Mouse (Mus musculus) heart, adult 11 months (tissue): ENCODE results near the gene Nrap.
"Not testable (repeated sequence)": the region's sequence is repeated elsewhere in the genome, so short reads cannot be mapped to it uniquely, and the experiment has no call there.

Experiments used
- DNase-seq: peaks from one replicate; pipeline ENCODE4 v3.0.0; 2022

Nrap gene

DNA sequence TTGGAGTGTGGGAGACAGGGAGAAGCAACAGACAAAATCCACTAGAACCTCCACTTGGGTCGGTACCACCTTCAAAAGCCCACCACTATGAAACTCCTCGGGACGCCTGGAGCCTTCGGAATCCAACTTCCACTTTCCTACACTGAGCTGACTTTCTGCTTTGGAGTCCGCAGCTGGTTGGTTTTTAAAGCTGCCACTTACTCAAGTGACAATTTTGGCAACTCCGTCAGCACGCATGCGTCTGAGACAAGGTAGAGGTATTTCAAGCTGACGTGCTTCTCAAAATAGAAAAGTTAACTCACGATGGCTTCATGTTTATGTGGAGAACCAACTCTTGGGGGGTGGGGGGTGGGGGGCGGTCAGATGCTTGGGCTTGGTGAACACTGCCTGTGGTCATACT, at the start of gene Nrap:
Gene Nrap, minus strand, starts transcription at position 159 of the 400 bp plus-strand sequence.
- DNase-seq = peak; percentile 95

DNA sequence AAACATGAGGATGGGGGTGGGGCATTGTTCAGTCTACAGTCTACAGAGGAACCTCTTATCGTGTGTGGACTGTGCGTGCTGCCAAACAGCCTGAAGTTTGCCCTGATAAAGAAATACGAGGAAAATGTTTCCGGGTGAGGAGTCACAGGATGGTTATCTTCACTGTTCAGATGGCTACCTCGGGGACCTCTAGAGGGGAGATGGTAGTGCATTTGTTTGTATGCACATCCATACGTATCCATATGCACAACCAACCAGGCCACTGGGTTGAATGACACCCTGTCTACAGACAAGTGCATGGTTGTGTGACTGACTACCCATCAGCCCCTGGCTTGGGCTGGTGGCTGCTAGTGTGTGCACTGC, 49.2 kb upstream of the Nrap start:
- peak; percentile 80 for DNase-seq

DNA sequence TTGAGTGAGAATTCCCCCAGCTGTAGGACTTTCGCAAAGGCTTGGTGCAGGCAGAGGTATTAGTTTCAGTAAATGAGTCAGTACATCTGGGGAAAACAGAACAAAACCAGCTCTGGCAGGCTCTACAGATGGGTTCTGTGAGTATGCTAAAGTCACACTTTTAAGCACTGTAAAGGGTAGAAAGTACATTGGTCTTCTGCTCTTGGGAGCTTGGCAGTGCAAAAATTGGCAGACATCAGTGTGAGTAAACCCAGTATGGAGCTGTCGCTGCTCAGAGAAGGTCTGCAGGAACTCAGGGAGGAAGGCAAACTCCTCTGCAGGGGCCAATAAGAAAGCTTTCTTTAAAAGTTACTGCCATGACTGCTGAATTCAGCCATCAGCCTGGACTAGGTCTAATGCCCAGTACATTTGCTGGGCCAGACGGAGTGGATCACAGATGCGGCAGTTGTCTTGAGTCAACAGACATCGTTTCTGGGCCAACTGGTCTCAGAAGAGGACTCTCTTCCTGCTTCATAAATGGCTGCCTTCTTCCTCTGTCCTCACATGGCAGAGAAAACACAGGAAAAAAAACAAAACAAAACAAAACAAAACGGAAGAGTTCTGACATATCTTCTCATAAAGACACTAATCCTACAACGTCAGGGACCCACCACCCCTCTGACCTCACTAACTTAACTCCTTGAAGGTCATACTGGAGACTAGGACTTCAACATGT, 48.7 kb upstream of the Nrap start:
- peak; percentile 96 for DNase-seq

DNA sequence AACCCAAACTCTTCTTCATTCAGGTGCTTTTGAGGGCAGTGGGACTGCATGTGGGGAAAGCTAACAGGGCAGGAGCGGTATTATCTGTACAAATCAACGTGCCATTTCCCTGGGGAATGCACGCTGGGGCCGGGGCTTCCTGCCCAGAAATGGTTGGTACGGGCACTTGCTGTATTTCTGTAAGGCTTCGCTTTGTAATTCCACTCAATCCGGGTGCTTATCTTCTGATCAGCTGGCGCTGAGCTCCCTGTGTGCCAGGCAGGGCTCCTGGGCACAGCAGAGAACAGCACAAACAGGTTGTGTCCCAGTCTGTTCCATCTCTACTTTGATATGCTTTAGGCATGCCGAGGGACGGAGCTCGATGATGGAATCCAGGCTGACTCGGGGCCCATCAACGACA, 46.5 kb upstream of the Nrap start:
- peak; percentile 76 for DNase-seq

DNA sequence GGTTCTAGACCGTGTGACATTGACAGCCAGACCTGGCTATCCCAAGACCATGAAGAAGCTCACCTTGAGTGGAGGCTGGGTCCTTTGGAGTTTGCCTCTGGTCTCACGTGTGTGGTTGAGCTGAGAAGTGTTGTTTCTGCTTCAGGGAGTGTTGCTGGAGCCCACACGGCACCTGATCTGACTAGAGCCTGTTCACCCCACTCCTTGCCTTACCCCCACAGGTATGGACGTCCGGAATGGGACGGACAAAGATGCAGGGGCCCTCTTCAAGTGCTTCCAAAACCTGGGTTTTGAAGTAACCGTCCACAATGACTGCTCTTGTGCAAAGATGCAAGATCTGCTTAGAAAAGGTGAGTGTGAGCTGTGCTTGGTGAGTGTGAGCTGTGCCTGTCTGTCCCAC, 43.7 kb upstream of the Nrap start:
- peak; percentile 83 for DNase-seq

DNA sequence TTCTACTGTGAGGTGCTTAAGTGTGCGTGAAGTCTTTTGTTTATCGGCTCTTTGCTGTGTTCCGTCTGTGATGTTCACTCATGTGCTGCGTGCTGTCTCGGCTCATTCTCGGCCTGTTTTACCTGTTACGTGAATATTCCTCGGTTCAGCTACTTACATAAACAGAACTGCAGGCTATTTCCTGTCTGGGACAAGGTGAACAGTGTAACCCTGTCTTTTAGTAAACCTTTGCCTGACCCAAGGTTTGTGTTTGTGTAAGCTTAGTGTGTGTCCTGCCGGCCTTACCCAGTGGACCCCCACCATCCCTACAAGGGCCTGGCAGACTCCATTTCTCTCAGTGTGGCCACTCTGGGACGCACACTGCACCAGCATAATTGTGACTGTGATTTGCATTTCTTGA, 42.9 kb upstream of the Nrap start:
- DNase-seq = peak; percentile 64

DNA sequence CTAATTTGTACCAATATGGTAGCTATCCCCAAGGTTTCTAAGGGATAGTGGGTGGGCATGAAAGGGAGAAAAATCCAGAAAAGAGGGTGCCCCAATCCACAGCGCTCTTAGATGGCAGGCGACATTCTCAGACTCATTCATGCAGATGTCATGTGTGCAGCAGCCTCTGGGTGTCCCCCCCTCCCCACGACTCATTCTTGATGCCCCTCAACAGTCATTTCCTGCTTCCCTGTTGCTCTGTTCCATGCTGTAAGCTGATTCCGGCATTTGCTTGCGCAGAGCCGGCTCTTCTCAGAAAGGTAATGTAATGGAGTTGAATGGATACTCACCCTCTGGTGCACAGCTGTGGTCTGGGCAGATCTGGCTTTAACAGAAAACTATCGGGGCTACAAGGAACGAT, 40.5 kb upstream of the Nrap start:
- peak; percentile 58 for DNase-seq

DNA sequence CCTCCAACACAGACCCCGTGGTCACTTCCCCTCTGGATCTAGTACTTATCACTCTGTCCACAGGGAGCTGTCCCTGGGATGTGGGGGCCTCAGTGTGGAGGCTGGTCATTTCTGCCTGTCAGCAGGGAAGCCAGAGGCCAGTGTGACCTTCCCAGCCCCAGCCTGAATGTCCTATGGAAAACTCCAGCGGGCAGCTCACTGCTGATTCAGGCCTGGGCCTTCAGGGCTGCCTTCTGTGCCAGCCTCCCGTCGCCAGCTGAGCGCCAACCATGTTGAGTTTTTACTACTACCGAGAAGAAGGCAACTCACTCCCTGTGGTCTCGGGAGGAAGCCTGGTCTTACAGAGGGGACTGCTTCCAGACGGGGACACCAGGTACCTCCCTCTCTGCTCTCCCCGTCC, 35.7 kb upstream of the Nrap start:
- peak; percentile 92 for DNase-seq

DNA sequence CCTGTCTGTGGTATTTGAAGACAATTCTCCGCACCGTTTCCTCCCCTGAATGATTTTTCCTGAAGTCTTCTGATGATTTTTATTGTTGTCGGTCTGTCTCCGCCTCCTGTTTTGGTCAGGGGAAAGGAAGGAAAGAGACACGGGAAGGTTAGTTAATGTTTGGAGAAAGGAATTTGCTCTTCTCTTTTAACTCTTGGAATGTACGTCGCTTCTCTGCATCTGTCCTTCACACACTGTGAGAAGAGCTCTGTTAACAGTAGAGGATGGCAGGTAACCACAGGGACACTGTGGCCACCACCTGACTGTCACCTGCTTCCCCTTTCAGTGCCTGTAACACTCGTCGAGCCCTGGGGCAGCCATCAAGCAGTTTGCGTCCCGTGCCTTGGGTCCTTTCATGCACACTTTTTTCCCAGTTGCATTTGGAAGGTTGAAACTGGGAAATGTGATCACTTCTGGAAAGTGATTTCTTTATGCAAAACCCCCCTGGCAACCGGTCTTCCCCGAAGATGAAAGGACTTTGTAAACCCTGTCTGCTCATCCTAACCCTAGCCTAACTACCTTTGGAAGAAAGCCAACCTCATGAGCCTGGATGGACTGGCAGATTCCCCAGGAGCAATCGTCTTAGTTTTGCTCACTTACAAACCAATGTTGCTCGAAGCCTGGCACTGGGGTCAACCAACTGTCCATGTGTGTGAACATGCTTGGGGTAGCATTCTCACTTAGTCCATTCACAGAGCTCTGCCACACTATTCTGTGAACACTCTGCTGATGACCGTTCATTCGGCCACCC, 35.0 kb upstream of the Nrap start:
- peak; percentile 80 for DNase-seq

DNA sequence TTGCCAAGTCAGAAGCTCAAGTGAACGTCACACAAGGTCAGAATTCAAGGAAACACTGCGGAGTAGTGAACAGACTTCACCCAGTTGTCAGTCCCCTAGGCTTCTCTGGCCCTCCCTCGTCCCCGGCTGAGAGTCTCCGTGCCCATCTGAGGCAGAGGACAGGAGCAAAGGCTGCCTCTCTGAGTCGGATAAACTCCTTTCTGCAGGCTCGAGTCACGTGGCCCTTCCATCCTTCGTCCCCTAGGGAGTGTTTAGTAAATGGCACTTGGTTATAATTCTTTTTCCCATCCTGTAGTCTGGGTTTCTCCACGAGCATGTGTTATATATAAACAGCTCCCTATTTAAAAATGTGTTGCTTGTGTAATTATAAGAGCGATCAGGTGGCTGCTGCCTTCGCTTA, 33.5 kb upstream of the Nrap start:
- no peak for DNase-seq

DNA sequence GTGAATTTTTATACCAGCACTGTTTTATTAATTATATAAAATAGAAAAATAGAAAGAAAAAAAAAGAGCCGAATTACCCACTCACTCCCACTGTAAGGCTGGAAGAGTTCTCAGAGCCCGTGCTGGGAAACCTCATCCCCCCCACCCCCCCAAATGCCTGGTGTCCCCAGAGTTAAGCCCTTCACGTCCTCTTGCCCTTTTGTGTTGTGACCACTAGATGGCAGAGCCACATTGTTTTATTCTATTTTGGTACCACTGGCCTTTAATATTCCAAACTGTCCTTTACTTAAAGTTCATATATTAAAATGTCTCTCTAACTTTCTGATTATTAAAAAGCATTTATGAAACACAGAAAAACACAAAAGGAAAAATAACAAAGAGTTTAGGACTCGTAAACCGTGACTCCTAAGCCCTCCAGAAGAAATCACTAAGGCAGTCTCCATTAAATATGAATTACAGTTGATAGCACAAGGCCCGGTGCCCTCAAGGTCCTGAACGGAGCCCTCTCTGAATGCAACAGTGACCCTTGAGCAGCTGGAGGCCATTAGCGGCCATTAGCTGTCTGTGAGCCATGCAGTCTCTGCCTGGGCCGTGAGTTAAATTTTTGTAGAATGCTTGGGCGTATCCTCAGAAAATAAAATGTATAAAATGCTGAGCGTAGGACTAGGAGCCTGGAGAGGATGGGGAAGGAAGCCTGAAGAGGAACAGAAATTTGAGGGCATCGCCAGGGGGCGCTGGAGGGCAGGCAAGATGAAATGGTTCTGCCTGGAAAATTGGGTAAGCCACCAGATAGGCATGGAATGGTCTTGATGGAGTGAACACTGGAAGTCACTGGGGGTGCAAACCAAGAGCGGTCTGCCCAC, 32.9 kb upstream of the Nrap start:
- peak; percentile 96 for DNase-seq

DNA sequence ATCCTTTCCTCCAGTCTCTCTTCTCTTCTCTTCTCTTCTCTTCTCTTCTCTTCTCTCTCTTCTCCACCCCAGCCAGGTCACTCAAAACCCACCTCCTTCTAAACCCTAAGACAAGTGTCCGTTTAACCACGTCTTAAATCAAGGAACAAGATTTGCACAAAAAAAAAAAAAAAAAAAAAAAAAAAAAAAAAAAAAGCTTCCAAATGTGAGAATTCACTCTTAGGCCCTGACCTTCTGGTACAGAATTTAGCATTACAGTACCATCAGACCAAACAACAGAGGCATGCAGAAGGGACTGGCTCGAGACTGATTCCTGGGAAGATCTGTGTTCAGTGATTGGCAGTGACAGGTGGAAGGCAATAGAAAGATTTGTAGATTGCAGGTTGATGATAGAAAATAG, 30.5 kb upstream of the Nrap start:
- DNase-seq = no peak

DNA sequence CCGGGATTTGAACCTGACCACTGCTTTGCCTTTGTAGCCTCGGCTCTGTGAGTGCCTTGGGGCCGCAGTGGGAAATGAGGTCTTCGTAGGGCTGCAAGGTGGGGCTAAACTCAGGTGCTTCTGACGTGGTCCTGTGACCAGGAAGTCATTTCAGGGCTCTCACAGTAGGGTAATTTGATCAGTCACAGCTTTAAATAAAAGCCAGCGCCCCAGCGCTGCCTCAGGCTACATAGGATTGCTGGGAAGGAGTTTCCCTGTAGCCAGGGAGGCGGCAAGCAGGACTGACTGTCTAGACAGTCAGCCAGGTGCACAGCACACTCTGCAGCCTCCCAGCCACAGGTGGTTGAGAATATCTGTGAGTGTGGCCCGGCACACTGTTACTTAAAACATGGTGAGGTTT, 29.6 kb upstream of the Nrap start:
- peak; percentile 74 for DNase-seq

DNA sequence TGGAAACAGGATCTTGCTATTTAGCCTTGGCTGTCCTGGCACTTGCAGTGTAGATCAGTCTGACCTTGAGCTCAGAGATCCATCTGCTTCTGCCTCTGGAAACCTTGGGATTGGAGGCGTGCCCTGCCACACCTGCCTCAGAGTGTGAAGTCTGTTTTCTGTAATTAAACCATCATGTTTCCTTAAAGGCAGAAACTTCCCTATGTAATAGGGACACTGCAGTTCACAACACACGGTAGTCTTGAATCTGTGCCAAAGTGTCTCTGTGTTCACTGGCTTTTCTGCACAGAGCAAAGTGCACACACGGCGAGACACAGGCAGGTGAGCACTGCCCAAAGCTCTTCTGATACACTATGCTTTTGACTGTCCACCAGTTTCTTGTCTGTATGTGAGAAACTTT, 28.6 kb upstream of the Nrap start:
- DNase-seq = no peak

DNA sequence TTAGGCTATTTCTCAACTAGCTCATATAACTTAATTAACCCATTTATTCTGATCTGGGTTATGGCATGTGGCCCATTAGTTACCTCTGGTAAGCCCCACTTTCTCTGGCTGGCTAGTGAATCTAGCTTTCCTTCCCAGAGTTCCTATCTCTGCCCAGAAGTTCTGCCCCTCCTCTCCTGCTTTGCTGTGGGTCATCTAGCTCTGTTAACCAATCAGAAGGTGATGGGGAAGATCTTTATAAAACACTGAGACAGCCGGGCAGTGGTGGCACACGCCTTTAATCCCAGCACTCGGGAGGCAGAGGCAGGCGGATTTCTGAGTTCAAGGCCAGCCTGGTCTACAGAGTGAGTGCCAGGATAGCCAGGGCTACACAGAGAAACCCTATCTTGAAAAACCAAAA, 20.0 kb upstream of the Nrap start:
- not testable (repeated sequence) for DNase-seq

DNA sequence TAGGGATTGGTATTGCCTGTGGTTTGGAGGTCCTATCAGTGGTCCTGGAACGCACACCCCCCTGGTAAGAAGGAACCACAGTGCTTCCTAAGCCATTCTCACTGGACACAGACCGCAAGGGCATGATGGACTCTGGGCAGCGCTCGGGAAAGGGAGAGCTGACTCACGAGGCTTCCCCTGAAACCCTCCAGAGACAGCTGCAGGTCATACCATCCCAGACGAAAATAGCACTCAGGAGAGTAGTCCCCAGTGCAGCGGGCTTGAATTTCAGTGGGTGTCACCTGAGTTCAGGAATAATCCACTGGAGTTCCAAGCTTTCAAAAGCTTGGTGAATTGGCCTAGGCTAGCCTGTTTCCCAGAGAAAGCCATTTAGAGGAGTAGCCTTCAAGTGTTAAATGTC, 16.7 kb upstream of the Nrap start:
- DNase-seq = peak; percentile 96

DNA sequence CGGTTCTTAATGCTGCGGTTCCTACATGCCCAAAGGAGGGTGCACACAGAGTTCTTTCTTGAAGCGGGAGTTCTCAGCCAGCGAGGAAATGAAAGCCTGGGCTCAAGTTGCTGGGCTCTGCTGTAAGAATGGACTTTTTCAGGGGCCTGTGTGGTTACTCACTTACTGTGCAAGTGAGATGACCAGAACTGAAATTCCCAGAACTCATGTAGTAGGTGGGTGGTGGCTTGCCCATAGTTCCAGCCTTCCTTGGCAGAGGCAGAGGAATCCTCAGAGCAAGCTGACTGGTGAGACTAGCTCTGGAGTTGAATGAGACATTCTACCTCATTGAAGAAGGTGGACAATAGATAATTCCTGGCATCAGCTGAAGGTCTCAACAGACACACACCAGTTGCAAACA, 16.0 kb upstream of the Nrap start:
- DNase-seq = peak; percentile 68

DNA sequence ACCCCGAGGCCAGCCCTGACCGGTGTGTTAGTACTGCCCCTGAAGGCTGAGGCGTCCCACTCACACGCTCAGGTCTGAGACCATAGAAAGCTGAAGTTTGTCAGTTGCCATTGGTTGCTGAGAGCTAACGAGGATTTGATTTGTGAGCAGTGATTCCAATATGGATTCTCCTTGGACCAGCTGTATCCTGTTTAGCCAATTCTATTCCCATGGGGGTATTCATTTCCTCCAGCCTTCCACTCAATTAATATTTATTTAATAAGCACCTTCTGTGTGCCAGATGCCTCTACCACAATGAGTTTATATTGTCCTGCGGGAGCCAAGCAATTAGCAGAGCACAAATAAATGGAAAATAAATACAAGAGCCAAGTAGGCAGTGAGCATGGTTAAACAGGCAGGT, 12.0 kb upstream of the Nrap start:
- DNase-seq = no peak

DNA sequence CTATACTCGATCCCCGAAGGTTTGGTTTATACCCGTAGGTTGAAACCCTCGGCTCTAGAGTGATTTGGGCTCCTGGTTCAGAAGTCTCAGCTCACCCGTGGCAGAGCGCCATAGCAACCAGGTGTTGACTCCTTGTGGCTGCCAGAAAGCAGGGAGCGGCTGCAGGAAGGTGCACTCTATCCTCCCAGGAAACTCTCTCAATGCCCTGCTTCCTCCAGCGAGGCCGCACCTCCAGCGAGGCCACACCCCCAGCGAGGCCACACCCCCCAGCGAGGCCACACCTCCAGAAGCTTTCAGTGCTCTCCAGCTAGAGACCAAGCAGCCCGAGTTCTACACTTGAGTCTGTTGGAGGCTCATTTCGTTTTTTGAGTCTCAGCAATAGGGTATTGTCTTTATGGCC, 10.4 kb upstream of the Nrap start:
- DNase-seq = peak; percentile 98

DNA sequence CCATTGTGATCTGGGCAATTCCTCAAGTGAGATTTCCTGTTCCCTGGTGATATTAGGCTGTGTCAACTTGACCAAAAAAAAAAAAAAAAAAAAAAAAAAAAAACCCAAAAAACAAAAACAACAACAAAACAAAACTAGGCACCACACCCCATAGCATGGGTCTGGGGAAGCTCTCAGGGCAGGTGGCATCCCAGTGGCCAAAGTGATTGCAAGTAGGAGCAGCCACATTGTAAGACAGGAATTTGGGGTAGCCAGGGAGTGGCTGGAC, 8.6 kb upstream of the Nrap start:
- DNase-seq = no peak

DNA sequence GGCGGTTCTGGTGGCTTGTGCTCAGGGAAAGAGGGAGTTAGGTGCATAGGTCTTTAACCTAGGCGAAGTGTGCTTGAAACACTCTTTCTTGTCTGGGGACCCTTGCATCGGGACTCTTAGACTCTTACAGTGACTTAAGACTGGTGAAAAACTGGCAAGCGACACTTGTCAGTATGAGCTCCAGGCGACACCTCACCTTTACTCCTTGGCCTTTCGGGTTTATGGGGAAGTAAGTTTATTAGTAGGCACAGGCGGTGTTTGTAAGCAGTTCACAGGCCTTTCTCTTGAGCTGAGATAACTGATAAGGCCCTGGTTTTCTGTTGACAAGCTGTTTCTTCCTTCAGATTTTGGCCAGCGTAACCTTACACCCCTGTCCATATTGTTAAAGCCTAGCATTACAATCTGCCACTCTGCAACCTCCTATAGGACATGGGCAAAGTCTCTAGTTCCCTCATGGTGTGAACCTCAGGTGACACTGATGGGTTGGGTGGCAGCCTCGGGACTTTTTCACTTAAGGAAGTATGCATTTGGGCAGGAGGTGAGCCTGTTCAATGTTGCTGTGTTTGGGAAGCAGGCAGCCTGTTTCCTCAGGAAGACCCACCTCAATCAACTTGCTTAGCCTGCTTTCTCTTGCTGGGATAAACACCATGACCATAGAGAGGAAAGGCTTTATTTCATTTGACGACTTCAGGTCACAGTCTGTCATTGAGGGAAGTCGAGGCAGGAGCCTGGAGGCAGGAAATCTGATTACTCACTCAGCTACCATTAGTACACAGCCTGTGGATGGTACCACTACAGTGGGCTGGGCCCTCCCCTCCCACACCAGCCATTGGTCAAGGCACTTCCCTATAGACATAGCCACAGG, 8.1 kb upstream of the Nrap start:
- DNase-seq = peak; percentile 89

DNA sequence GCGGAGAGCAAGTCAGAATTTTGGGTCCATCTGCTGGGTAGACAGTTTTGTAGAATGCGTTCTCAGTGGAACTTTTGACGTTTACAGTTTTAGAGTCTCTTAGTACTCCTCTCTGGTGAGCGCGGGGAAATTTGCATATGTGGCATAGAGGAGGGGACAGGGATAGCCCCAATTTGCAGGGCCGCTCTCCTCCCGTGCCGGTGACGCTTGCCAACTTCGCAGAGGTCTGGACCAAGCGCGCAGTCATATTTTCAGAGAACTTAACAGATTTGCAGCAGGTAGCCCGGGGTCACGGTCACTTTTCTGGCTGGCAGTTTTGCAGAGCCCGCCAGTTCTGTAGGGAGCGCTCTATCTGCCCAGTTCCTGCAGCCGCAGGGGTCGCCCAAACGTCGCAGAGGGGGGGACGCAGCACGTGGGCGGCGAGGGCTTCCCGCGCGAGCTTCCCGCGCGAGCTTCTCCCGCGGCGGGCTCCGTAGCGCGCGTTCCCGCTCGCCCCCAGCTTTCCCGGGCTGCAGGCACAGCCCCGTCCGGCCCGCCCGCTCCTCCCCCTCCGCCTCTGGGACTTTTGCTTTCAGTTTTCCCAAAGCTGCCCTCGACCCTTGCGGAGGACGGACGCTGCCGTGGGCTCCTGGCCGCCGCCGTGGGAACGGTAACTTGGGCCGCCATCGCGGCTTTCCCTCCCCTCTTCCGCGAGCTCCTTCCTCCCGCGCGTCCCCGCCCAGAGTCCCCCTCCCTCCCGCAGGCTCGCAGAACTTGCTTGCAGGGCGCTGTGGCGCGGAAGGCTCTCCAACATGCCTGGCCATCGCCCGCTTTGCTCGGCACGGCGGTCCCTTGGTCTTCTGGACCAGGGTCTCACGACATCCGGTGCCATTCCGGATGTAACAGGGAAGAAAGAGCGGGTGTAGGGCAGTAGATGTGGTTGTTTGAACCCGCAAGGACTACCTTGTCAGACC, 7.1 kb upstream of the Nrap start, which contains the start of gene Casp7:
Gene Casp7, plus strand, starts transcription at position 461 of the 953 bp plus-strand sequence.
- DNase-seq = peak; percentile 99
